Mouse (Mus musculus) induced T-regulatory cell, adult 2 months (primary cell): ENCODE measurements at regions not wholly inside any gene's neighbourhood (a gene's known extent, or its start where the extent isn't known, plus 50 kb on each side); places are given as distances from the start of the nearest gene placed in this dataset.

Experiments used
- DNase-seq: peaks from one replicate; pipeline ENCODE4 v3.0.0-alpha.2; 2012; ENCODE audit warnings: low read depth

GRCm38 (mm10) chr10:38875667-38876245 is 54.2 kb upstream of the Rfpl4b start:
- DNase-seq = peak; percentile 64

DNA sequence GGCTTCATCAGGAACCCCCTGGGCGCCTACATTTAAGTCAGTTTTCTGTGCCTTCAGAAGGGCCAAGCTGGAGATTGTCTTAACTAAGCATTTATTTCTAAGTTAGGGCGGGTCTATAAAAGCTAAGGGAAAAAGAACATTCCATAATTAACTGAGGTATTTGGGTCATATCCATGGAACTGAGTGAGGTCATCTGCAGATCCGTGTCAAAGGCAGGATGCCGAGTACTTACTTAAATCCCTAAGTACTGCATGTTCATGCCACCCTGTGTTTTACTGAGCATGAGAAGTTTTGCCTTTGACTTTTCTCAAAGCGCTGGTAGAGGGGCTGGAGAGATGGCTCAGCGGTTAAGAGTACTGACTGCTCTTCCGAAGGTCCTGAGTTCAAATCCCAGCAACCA is 57.7 kb upstream of the Rfpl4b start:
- DNase-seq = no peak

GRCm38 (mm10) chr10:38880642-38881187 is 59.1 kb upstream of the Rfpl4b start:
- no peak for DNase-seq

DNA sequence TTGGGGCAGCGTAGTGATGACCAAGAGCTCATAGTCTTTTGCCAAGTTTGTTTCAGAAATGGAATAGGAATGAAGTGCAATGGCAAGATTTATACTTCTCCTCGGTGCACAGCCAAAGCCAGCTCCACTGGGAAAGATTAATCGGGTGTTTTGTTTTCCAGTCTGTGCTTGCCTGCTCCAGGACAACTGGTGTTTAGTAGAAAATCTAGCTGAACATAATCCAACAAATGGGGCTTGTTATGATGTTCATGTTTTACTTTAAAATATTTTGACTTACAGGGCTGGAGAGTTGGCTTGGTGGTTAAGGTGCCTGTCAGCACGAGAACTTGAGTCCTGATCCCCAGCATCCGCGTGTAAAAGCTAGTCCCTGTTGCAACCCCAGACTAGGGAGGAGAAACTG is 60.6 kb upstream of the Rfpl4b start:
- DNase-seq = no peak

DNA sequence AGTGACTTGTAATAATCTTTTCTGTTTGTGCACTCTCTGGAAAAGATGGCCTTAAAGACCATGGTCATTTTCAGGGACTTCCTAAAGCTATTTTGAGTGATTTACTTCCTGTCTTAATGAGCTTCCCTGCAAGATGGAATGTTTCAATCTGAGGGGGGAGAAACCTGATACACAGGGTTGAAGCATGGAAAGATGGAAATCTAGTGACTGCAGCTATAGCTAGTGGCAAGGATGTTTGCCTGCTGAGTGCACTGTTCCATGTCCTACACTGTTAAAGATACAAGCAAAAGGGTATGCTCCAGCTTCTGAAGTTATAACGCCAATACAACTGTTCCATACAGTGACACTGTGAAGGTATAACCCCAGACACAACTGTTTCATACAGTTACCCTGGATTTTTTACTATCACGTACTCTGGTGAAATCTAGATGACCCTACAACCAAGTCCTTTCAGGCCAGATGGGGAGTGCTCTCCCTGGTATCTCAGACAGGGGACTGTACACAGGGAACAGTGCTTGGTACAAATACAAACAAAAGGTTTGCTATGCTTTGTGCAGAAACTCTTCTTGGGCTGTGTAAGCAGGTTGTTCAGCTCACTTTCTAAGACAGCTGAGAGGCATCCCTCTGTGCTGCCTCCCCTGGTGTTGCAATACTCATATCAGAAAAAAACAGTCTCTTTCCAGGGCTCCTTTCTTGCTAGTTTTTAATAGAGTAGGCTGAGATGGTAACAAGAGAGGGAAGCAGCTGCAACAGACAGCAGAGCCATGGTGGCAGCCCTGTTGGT is 62.4 kb upstream of the Rfpl4b start:
- DNase-seq = no peak

DNA sequence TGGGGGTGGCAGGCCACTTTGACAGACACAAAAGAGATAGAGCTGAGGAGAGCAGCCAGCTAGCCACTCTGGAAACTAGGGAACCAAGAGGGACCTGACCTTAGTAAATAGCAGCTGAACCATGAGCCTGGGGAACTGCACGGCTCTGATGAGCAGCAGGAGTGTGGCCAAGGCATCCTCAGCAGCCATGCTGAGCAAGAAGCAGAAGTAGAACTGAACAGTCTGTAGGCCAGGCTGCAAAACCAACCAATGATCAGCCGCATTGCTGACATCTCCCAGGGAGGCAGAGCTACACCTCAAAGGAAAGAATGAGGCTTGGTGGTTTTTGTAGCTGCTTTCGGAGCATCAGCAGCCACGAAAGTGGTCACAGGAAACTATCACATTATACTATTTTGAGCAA is 63.1 kb upstream of the Rfpl4b start:
- peak; percentile 35 for DNase-seq

GRCm38 (mm10) chr10:38886441-38886840 is 64.9 kb upstream of the Rfpl4b start:
- DNase-seq = no peak

GRCm38 (mm10) chr10:38887896-38888295 is 66.3 kb upstream of the Rfpl4b start:
- no peak for DNase-seq

GRCm38 (mm10) chr10:38894706-38895105 is 70.6 kb upstream of the Lama4 start:
- DNase-seq = no peak

GRCm38 (mm10) chr10:38895656-38896055 is 69.7 kb upstream of the Lama4 start:
- DNase-seq = no peak

DNA sequence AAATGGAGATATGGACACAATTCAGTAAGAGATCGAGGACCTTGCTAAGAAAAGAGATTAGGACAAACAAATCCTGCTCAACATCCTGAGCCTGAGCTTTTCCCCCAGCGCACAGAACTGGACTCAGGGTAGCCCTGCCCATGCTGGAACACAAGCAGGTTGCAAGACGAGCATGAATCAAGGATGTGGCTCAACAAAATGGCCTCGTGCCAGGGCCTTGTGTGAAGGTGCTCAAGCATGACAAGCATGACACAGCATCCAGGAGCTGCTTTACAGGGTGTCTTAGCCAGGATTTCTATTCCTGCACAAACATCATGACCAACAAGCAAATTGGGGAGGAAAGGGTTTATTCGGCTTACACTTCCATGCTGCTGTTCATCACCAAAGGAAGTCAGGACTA is 67.7 kb upstream of the Lama4 start:
- DNase-seq = no peak

DNA sequence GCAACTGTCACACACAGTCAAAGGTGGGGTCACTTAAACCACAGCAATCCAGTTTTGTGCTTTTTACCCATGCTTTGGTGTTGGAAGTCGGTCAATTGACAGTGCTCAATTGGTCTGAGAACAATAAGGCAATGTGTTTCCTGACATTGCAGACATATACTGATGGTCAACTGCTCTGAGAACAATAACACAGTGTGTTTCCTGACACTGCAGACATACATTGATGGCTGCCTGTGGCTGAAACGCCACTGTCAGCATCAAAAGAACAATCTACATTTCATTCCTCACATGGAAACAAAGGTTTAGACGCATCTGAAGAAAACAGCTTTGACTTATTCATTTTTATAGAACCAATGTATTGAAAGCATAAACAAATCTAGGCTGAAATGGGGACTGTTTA is 59.2 kb upstream of the Lama4 start:
- no peak for DNase-seq

DNA sequence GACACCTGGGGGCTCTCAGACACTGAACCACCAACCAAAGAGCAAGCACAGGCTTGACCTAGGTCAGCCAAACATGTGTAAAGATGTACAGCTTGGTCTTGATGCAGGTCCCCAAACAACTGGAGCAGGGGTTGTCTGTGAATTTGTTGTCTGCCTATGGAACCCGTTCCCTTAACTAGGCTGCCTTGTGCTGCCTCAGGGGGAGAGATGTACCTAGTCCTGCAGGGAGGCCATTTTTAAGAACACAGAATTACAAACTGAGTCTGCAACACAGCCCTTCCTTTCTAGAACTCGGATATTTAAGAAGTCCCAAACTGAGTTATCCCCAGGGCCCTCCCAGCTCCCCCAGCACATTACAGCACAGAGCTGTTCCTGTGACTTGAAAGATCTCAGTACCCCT is 57.5 kb upstream of the Lama4 start:
- DNase-seq = no peak

DNA sequence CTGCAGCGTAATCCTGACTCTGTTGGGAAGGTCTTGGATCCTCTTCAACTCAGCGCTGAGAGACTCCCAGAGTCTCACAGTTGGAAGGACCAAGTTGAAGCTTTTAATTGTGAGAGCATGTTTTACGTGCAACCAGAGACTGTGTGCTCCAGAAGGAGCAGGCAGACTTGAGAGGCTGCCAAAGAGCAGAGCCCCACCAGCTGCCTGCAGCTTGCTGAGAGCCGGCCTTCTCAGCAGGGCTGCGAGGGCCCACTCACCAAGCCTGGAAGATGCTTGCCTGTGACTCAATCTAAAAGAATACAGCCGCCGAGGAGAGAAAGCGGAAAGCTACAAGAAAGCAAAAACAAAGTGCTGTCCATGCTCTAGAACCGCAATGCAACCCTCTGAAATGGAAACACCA is 57.0 kb upstream of the Lama4 start:
- DNase-seq = no peak

- DNase-seq = no peak
Observed at GRCm38 (mm10) chr10:38909152-38909732, 56.1 kb upstream of the Lama4 start.

GRCm38 (mm10) chr10:38909843-38910242 is 55.5 kb upstream of the Lama4 start:
- no peak for DNase-seq

- no peak for DNase-seq
Observed at GRCm38 (mm10) chr10:38913013-38913412, 52.3 kb upstream of the Lama4 start.
